Mouse (Mus musculus) liver, adult 2 months (tissue): ENCODE data around the gene Wnt3a.

Source experiments
- CTCF ChIP-seq: fragments of 200-500 bp; IDR thresholded peaks from 2 replicates; pipeline ENCODE4 v1.5.1; 2011; ENCODE audit warnings: low read depth, low read length, control low read depth
- POLR2A ChIP-seq: fragments of 200-500 bp; IDR thresholded peaks from 2 replicates; pipeline ENCODE4 v1.6.1; 2011; ENCODE audit warnings: low read length, control low read depth; ENCODE audit not compliant: insufficient read depth; ENCODE audit errors: extremely low read depth

GRCm38 (mm10) chr11:59302700-59303569, 12.4 kb upstream of the Wnt3a start:
- TF ChIP-seq CTCF (peak; percentile 93), POLR2A (no peak)
